Mouse (Mus musculus): ENCODE data around the gene Tvp23b. TPM values are rescaled to one million over a fixed set of nuclear protein-coding genes. Genes with fewer than 3 reads are reported as not detected.

Tvp23b gene
- polyA plus RNA-seq, 1 experiment from 2014 or later = 49.5 TPM

- WGBS = 83% methylated on average over 5 of the region's 5 CpGs
- no peaks in the 10 kb centered on the region for H3K27me3 ChIP-seq
- no peaks in the 10 kb centered on the region for H3K4me1 ChIP-seq
- H3K36me3 ChIP-seq = no peaks in the 10 kb centered on the region
- no peak for ATAC-seq (ENCODE audit: low FRiP score)
- no peaks in the 10 kb centered on the region for H3K9me3 ChIP-seq (replicated peaks)
- H3K4me3 ChIP-seq = no peak overlapping the region
- H3K27ac ChIP-seq = no peak overlapping the region
- H3K9ac ChIP-seq = no peak overlapping the region
- no peak overlapping the region for H3K4me2 ChIP-seq (replicated peaks)
Measured at GRCm38 (mm10) chr11:62869201-62869600, 10.1 kb upstream of the Tvp23b start.

GRCm38 (mm10) chr11:62869715-62870371, 9.4 kb upstream of the Tvp23b start:
- Histone ChIP-seq H3K4me2 (replicated peaks) (no peak overlapping the region), H3K4me1 (no peaks in the 10 kb centered on the region), H3K36me3 (no peaks in the 10 kb centered on the region), H3K4me3 (no peak overlapping the region), H3K9me3 (replicated peaks) (no peaks in the 10 kb centered on the region), H3K27ac (no peak overlapping the region), H3K27me3 (no peaks in the 10 kb centered on the region), H3K9ac (no peak overlapping the region)
- 84% methylated on average over 8 of the region's 8 CpGs for WGBS
- ATAC-seq (ENCODE audit: low FRiP score) = no peak

GRCm38 (mm10) chr11:62873479-62873878, 5.8 kb upstream of the Tvp23b start:
- ATAC-seq (ENCODE audit: low FRiP score) = no peak
- no peaks in the 10 kb centered on the region for H3K9me3 ChIP-seq (replicated peaks)
- H3K27ac ChIP-seq = no peak overlapping the region
- WGBS = 78% methylated on average over 9 of the region's 9 CpGs
- H3K27me3 ChIP-seq = no peaks in the 10 kb centered on the region
- H3K36me3 ChIP-seq = no peaks in the 10 kb centered on the region
- no peaks in the 10 kb centered on the region for H3K4me1 ChIP-seq
- no peak overlapping the region for H3K4me2 ChIP-seq (replicated peaks)
- no peak overlapping the region for H3K9ac ChIP-seq
- no peak overlapping the region for H3K4me3 ChIP-seq

DNA sequence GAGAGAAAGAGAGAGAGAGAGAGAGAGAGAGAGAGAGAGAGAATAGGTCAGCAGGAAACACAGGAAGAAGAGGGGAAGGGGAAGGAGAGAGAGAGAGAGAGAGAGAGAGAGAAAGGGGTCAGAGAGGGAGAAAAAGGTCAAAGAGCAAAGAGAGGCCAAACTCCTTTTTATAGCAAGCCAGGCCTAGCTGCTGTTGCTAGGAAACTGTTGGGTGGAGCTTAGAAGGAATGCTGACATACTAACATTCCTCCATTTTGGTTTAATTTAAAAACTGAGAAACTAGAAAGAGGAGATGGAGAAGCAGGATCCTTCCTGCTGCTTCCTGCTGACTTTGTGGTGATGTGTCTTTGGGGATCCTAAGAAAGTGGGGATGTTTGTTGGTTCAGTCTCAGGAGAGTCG, 3.6 kb upstream of the Tvp23b start:
- Histone ChIP-seq H3K36me3 (no peaks in the 10 kb centered on the region), H3K4me3 (no peak overlapping the region), H3K27me3 (no peaks in the 10 kb centered on the region), H3K4me2 (replicated peaks) (no peak overlapping the region), H3K9ac (no peak overlapping the region), H3K4me1 (0 out of 2 replicates have a peak, but pooled peaks cover 3% of the 10 kb centered on the region), H3K9me3 (replicated peaks) (no peaks in the 10 kb centered on the region), H3K27ac (no peak overlapping the region)
- ATAC-seq (ENCODE audit: low FRiP score) = no peak
- WGBS = 76% methylated on average over 1 of the region's 1 CpGs

DNA sequence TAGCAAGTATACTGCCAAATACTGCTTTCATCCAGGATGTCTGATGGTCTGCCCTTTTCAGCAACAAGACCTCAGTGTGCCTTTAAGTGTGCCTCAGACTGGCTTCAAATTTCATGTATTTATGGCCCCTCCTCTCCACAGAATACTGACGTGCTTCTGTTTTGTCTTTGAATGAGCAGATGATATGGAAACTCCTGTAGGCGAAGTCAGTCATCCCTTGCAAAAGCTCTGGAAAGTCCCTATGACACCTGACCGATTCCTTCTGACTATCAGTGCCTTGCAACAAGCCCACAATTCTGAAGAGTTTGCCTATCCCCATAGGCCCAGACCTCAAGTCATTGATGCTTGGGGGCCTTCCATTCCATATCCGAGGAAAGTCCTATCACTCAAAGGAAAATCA, 2.8 kb upstream of the Tvp23b start:
- no peaks in the 10 kb centered on the region for H3K36me3 ChIP-seq
- H3K9me3 ChIP-seq (replicated peaks) = no peaks in the 10 kb centered on the region
- 86% methylated on average over 4 of the region's 4 CpGs for WGBS
- 0 out of 2 replicates have a peak, but pooled peaks cover 3% of the 10 kb centered on the region for H3K4me1 ChIP-seq
- no peak overlapping the region for H3K4me2 ChIP-seq (replicated peaks)
- no peak overlapping the region for H3K27ac ChIP-seq
- H3K9ac ChIP-seq = no peak overlapping the region
- ATAC-seq (ENCODE audit: low FRiP score) = no peak
- no peak overlapping the region for H3K4me3 ChIP-seq
- no peaks in the 10 kb centered on the region for H3K27me3 ChIP-seq

DNA sequence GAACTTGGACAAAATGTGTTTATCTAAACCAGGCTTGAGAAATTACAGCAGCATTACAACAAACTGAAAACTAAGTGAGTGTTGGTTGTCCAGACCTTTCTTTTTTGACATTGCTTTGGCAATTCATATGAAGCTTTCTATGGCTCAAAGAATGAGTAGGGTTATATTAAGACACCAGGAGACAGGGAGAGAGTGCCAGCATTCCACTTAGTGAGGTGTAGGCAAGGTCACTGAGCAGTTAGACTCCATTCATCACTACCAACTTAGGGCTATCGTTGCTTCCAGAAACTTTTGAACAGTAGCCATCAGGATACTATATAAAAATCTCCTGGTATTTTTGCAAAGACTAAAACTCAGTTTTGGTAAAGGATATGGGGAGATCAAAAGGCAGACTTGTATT, 1.9 kb upstream of the Tvp23b start:
- H3K4me1 ChIP-seq = 0 out of 2 replicates have a peak, but pooled peaks cover 3% of the 10 kb centered on the region
- WGBS = 89% methylated on average over 1 of the region's 1 CpGs
- no peaks in the 10 kb centered on the region for H3K27me3 ChIP-seq
- no peak overlapping the region for H3K4me2 ChIP-seq (replicated peaks)
- H3K4me3 ChIP-seq = no peak overlapping the region
- H3K27ac ChIP-seq = no peak overlapping the region
- no peak overlapping the region for H3K9ac ChIP-seq
- H3K36me3 ChIP-seq = no peaks in the 10 kb centered on the region
- no peak for ATAC-seq (ENCODE audit: low FRiP score)
- no peaks in the 10 kb centered on the region for H3K9me3 ChIP-seq (replicated peaks)

DNA sequence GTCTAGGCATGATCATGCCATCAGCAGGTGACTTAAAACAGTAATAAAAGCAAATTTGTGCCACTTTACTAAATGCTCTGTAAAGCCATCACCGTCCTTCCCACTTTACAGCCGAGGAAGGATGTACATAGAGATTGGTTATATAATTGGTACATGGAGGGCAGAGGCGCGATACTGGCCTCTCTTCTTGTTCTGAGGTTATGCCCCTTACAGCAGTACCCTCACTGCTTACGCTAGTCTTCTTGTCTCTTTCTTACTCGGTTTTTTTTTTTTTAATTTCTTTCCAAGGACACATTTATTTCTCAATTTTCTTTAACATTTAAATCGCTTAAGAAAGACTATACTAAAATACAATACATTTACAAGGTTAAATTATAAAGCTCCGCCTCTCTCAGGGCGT, 527 bp upstream of the Tvp23b start:
- H3K9ac ChIP-seq = no peak overlapping the region
- peak overlapping the region; percentile 79 for H3K4me3 ChIP-seq
- no peaks in the 10 kb centered on the region for H3K27me3 ChIP-seq
- no peaks in the 10 kb centered on the region for H3K9me3 ChIP-seq (replicated peaks)
- WGBS = 28% methylated on average over 9 of the region's 9 CpGs
- H3K27ac ChIP-seq = no peak overlapping the region
- ATAC-seq (ENCODE audit: low FRiP score) = peak; percentile 36
- H3K4me2 ChIP-seq (replicated peaks) = peak overlapping the region; percentile 68
- H3K36me3 ChIP-seq = peaks cover 4% of the 10 kb centered on the region; the same call in 1 of the 2 replicates
- 0 out of 2 replicates have a peak, but pooled peaks cover 3% of the 10 kb centered on the region for H3K4me1 ChIP-seq

GRCm38 (mm10) chr11:62883407-62883806, 4.2 kb downstream of the Tvp23b start:
- 90% methylated on average over 8 of the region's 8 CpGs for WGBS

GRCm38 (mm10) chr11:62885323-62885722, 6.1 kb downstream of the Tvp23b start:
- Histone ChIP-seq H3K9me3 (replicated peaks) (no peaks in the 10 kb centered on the region), H3K27me3 (no peaks in the 10 kb centered on the region), H3K9ac (no peak overlapping the region), H3K4me1 (0 out of 2 replicates have a peak, but pooled peaks cover 1% of the 10 kb centered on the region), H3K4me2 (replicated peaks) (no peak overlapping the region), H3K4me3 (no peak overlapping the region), H3K36me3 (peaks cover 42% of the 10 kb centered on the region), H3K27ac (no peak overlapping the region)
- 77% methylated on average over 5 of the region's 5 CpGs for WGBS
- no peak for ATAC-seq (ENCODE audit: low FRiP score)

More at GRCm38 (mm10) chr11:62883407-62883806, 4.2 kb downstream of the Tvp23b start:
- H3K9me3 ChIP-seq (replicated peaks) = no peaks in the 10 kb centered on the region
- 0 out of 2 replicates have a peak, but pooled peaks cover 3% of the 10 kb centered on the region for H3K4me1 ChIP-seq
- no peaks in the 10 kb centered on the region for H3K27me3 ChIP-seq
- H3K4me3 ChIP-seq = no peak overlapping the region
- H3K36me3 ChIP-seq = peaks cover 31% of the 10 kb centered on the region
- ATAC-seq (ENCODE audit: low FRiP score) = no peak
- H3K27ac ChIP-seq = no peak overlapping the region
- no peak overlapping the region for H3K4me2 ChIP-seq (replicated peaks)
- no peak overlapping the region for H3K9ac ChIP-seq

GRCm38 (mm10) chr11:62890796-62891195, 11.5 kb downstream of the Tvp23b start:
- no peaks in the 10 kb centered on the region for H3K27me3 ChIP-seq
- H3K9ac ChIP-seq = no peak overlapping the region
- no peak for ATAC-seq (ENCODE audit: low FRiP score)
- no peak overlapping the region for H3K4me2 ChIP-seq (replicated peaks)
- no peaks in the 10 kb centered on the region for H3K9me3 ChIP-seq (replicated peaks)
- no peak overlapping the region for H3K4me3 ChIP-seq
- no peak overlapping the region for H3K27ac ChIP-seq
- WGBS = 87% methylated on average over 4 of the region's 4 CpGs
- H3K36me3 ChIP-seq = peaks cover 50% of the 10 kb centered on the region
- no peaks in the 10 kb centered on the region for H3K4me1 ChIP-seq

DNA sequence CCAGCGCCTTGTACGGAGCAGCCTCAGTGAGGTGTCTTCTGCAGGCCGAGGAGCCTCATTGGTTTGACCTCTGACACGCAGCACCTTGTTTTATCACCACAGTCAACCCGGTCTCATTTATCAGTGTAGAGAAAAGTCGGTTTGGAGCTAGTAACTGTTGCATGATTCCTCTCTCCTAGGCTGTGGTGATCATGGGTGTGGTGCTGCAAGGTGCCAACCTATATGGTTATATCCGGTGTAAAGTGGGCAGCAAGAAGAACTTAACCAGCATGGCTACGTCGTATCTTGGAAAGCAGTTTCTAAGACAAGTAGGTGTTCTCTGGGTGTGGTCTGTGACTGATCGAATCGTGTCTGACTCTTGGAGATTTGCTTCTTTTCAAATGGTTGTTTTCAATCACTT, 12.5 kb downstream of the Tvp23b start:
- WGBS = 96% methylated on average over 11 of the region's 11 CpGs
- no peak overlapping the region for H3K4me2 ChIP-seq (replicated peaks)
- ATAC-seq (ENCODE audit: low FRiP score) = no peak
- H3K4me3 ChIP-seq = no peak overlapping the region
- H3K4me1 ChIP-seq = no peaks in the 10 kb centered on the region
- H3K9ac ChIP-seq = no peak overlapping the region
- no peak overlapping the region for H3K27ac ChIP-seq
- no peaks in the 10 kb centered on the region for H3K9me3 ChIP-seq (replicated peaks)
- H3K27me3 ChIP-seq = no peaks in the 10 kb centered on the region
- peaks cover 48% of the 10 kb centered on the region for H3K36me3 ChIP-seq

- no peaks in the 10 kb centered on the region; the same call in 1 of the 2 replicates for H3K36me3 ChIP-seq
- 0 out of 2 replicates have a peak, but pooled peaks have one; percentile 58 for ATAC-seq (ENCODE audit: low FRiP score)
- no peak overlapping the region for H3K4me2 ChIP-seq (replicated peaks)
- H3K4me1 ChIP-seq = no peaks in the 10 kb centered on the region
- no peak overlapping the region for H3K4me3 ChIP-seq
- no peak overlapping the region for H3K27ac ChIP-seq
- no peak overlapping the region for H3K9ac ChIP-seq
- no peaks in the 10 kb centered on the region for H3K9me3 ChIP-seq (replicated peaks)
- WGBS = 39% methylated on average over 12 of the region's 12 CpGs
- H3K27me3 ChIP-seq = no peaks in the 10 kb centered on the region
Measured at GRCm38 (mm10) chr11:62901699-62902323, 22.6 kb downstream of the Tvp23b start.

Measured in hindbrain, embryonic 12.5 days (tissue).